Mouse (Mus musculus) lung, adult 2 months (tissue): ENCODE data around the gene Brd3. TPM values are rescaled to one million over a fixed set of nuclear protein-coding genes. Genes with fewer than 3 reads are reported as not detected.
"Not testable (repeated sequence)": the region's sequence is repeated elsewhere in the genome, so short reads cannot be mapped to it uniquely, and the experiment has no call there.

Experiments
- DNase-seq: peaks from one replicate; pipeline ENCODE4 v3.0.0; 2022
- H3K4me1 ChIP-seq: fragments of 200-500 bp; 2 replicates; pipeline ENCODE4 v1.6.1; 2011; ENCODE audit warnings: low read length; ENCODE audit not compliant: control insufficient read depth, insufficient read depth
- H3K4me3 ChIP-seq: fragments of 200-500 bp; replicated peaks from 2 replicates; pipeline ENCODE3; 2011; ENCODE audit warnings: low read depth, mild to moderate bottlenecking, control low read depth, low read length; ENCODE audit errors: extremely low read depth
- CTCF ChIP-seq: fragments of 200-500 bp; IDR thresholded peaks from 2 replicates; pipeline ENCODE4 v1.5.1; 2011; ENCODE audit warnings: mild to moderate bottlenecking, low read length, control low read depth; ENCODE audit not compliant: insufficient read depth
- POLR2A ChIP-seq: fragments of 200-500 bp; IDR thresholded peaks from 2 replicates; pipeline ENCODE4 v1.6.1; 2011; ENCODE audit warnings: low read depth, mild to moderate bottlenecking, control low read depth, low read length, borderline replicate concordance; ENCODE audit errors: extremely low read depth
- WGBS: fragments of 180-500 bp; shearing (Covaris S2); methylation state at CpG from one replicate; pipeline ENCODE4 v1.1.7; 2018; 5-methylcytosine and 5-hydroxymethylcytosine counted together
- polyA plus RNA-seq: library from polyadenylated mRNA; depleted of rRNA; stranded (reverse); fragments of >200 nt; gene quantifications from 2 replicates; pipeline ENCODE4 v1.2.3, GENCODE M21; 2012; rRNA removed

Brd3 gene
- polyA plus RNA-seq, result 22.5 and 24.8 TPM in 2 replicates

- Histone ChIP-seq H3K4me1 (peaks cover 9% of the 10 kb centered on the region; the same call in 1 of the 2 replicates), H3K4me3 (no peak within 1 kb of the TSS)
- TF ChIP-seq CTCF (no peak), POLR2A (no peak)
- DNase-seq, result no peak
- WGBS, result 90% methylated on average over 4 of the region's 4 CpGs
These were observed at the start of gene Brd3 for GRCm38 (mm10) chr2:27507562-27507961. TSS of gene Brd3 (minus strand) at chr2:27507662.

- no peak for TF ChIP-seq POLR2A
- TF ChIP-seq CTCF, result no peak
- 85% methylated on average over 6 of the region's 6 CpGs for WGBS
- Histone ChIP-seq H3K4me1 (peaks cover 7% of the 10 kb centered on the region; the same call in 1 of the 2 replicates), H3K4me3 (no peak overlapping the region)
- DNase-seq, result no peak
These were observed 49.5 kb upstream of the Brd3 start for GRCm38 (mm10) chr2:27556921-27557320.

- DNase-seq, result no peak
- TF ChIP-seq POLR2A (no peak), CTCF (no peak)
- WGBS, result 36% methylated on average over 9 of the region's 9 CpGs
- peaks cover 7% of the 10 kb centered on the region; the same call in 1 of the 2 replicates for H3K4me1 ChIP-seq
- H3K4me3 ChIP-seq, result no peak overlapping the region
These were observed 46.8 kb upstream of the Brd3 start for GRCm38 (mm10) chr2:27554308-27554707.

- H3K4me1 ChIP-seq, result peaks cover 7% of the 10 kb centered on the region; the same call in 1 of the 2 replicates
- peak; percentile 81 for DNase-seq
- WGBS, result 16% methylated on average over 7 of the region's 7 CpGs
- no peak for TF ChIP-seq POLR2A
- peak; percentile 95 for TF ChIP-seq CTCF
- no peak overlapping the region for H3K4me3 ChIP-seq
These were observed 45.3 kb upstream of the Brd3 start for GRCm38 (mm10) chr2:27552620-27553287.

GRCm38 (mm10) chr2:27548664-27549369 lies 41.4 kb upstream of the Brd3 start:
- no peak for DNase-seq
- 86% methylated on average over 1 of the region's 1 CpGs for WGBS
- TF ChIP-seq POLR2A (no peak), CTCF (no peak)

GRCm38 (mm10) chr2:27547986-27548385 lies 40.5 kb upstream of the Brd3 start:
- no peak overlapping the region for H3K4me3 ChIP-seq
- WGBS, result 85% methylated on average over 2 of the region's 2 CpGs
- no peak for DNase-seq
- TF ChIP-seq CTCF, result no peak
- no peaks in the 10 kb centered on the region for H3K4me1 ChIP-seq

More at GRCm38 (mm10) chr2:27548664-27549369, 41.4 kb upstream of the Brd3 start:
- Histone ChIP-seq H3K4me3 (no peak overlapping the region), H3K4me1 (0 out of 2 replicates have a peak, but pooled peaks cover 2% of the 10 kb centered on the region)

GRCm38 (mm10) chr2:27547326-27547725 lies 39.9 kb upstream of the Brd3 start:
- TF ChIP-seq POLR2A, result no peak
- no peak for TF ChIP-seq CTCF
- H3K4me3 ChIP-seq, result no peak overlapping the region
- DNase-seq, result no peak
- 24% methylated on average over 1 of the region's 1 CpGs for WGBS
- H3K4me1 ChIP-seq, result no peaks in the 10 kb centered on the region

GRCm38 (mm10) chr2:27546041-27546440 lies 38.6 kb upstream of the Brd3 start:
- whole genome bisulfite sequencing, result 96% methylated on average over 8 of the region's 8 CpGs
- not testable (repeated sequence) for H3K4me3 ChIP-seq, DNase-seq, H3K4me1 ChIP-seq

GRCm38 (mm10) chr2:27545517-27545916 lies 38.1 kb upstream of the Brd3 start:
- H3K4me1 ChIP-seq, H3K4me3 ChIP-seq, DNase-seq: not testable (repeated sequence)
- 66% methylated on average over 3 of the region's 3 CpGs for WGBS

GRCm38 (mm10) chr2:27544613-27545012 lies 37.2 kb upstream of the Brd3 start:
- 85% methylated on average over 6 of the region's 6 CpGs for WGBS
- TF ChIP-seq POLR2A (no peak), CTCF (no peak)
- Histone ChIP-seq H3K4me3 (no peak overlapping the region), H3K4me1 (peaks cover 3% of the 10 kb centered on the region; the same call in 1 of the 2 replicates)
- no peak for DNase-seq
